Mouse (Mus musculus) brain, adult 2 months (tissue): Measurements from ENCODE around the gene Arhgap23.

Source experiments
- DNase-seq: peaks from one replicate; pipeline ENCODE4 v3.0.0; 2011; ENCODE audit warnings: low read depth, low spot score

Arhgap23 gene

DNA sequence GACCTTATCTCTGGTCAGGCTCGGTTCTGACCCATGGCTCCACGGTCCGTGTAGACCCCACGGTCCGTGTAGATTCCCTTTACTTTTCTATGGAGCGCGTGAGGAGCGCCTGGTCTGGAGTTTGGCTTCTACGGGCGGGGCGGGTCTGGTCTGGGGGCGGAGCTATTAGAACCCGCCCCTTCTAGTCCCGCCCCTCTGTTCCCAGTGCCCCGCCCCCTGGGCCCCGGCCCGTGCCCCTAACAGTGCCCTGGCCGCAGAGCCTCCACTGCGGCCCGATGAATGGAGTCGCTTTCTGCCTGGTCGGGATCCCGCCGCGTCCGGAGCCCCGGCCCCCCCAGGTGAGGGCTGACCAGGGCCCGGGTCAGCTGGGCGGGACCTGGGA, at the start of gene Arhgap23:
Gene Arhgap23, plus strand, starts transcription at position 204 of the 382 bp plus-strand sequence.
- peak; percentile 67 for DNase-seq

DNA sequence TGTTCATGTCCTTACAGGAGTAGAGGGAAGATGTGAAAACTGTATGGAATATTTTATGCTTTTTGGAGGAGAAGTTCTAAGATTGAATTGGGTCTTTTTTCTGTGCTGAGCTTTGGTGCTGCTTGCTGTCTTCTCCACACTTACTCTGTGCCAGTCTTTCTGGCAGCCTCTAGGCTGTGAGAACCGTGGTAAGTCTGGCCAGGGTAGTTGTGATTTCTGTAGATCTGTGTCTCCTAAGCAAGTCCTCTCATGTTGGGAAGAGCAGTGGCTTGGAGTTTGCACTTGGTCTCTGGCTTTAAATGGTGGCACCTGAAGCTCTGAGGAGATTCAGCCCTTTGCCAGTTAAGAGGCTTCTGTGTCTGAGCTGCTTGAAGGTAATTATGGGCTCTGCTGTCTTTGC, 49.8 kb upstream of the Arhgap23 start:
- DNase-seq = peak; percentile 70

DNA sequence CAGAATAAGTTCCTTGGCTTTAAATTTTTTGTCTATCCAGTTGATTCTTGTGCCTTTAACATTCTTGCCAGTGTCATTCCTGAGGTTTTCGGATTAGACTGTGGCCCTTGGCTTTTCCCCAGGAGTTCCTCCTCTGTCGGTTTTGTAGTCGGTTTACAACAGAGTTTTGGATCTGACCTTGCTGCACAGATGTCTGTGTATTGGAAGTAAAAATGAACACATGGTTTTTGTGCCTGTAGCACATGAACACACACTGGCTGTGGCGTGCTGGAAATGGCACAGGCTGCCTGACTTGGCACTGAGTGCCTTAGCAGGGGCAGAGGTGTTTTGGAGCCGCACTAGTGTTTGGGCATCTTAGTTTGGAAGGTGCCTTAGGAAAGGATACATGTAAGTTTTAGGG, 46.8 kb upstream of the Arhgap23 start:
- peak; percentile 57 for DNase-seq

DNA sequence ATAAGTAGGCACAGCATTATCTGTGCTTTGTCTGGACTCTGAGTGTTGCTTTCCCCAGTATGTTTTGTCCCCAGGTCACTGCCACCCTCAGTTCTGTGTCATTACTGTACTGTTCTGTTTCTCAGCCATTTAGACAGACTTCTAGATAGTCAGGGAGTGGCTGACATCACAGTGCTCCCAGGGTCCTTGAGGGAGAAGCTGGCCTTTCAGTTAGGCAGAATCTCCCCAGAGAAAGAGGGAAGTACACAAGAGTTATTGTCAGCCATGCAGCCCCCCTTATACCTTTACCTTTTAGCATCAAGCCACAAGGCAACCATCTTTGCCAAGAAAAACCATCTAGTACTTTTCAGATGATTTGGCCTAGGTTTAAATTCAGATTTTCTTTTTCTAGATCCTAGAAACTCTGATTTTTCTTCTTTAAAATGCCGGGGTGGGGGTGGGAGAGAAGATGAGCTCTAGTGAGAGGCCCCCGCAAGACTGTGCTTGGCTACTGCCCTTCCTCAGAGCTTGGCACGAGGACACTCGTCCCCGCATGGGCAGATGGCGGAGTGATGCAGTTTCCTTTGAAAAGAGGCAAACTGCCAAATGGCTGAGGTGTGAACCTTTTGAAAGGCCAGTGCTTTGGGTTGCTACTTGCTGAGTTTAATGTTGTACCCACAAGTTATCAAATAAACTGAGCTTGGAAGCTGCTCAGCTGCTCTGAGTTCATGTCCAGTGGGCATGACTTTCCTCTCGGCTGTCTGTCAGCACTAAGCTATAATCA, 44.8 kb upstream of the Arhgap23 start:
- peak; percentile 98 for DNase-seq

DNA sequence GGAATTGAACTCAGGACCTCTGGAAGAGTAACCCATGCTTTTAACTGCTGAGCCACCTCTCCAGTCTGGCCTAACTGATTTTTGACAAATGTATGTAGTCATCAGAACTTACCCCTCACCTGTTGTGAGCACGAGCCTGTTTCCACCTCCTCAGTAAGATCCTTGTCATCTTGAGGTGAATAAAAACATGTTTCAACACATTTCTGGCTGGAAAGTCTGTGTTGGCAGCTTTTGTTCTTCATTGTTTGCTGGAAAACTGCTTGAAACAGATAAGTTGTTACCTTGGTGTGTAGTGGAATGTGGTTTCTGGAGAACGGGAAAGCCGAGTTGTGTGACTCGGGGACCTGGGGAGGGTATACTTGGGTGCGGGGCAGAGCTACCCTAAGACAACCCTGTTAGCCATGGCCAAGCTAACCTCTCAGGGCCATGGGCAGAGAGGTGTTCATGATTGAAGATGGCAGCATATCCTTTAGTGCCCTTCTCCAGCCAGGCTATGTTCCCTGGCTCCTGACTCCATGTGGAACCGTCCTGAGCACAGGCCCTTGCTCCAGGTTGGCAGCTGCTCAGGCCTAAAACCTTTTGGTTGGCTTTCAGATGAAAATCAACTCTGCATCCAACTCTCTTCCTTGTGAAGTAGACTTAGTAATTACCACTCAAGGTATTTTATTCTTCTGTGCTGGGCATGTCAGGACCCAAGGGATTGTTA, 43.0 kb upstream of the Arhgap23 start:
- peak; percentile 79 for DNase-seq

DNA sequence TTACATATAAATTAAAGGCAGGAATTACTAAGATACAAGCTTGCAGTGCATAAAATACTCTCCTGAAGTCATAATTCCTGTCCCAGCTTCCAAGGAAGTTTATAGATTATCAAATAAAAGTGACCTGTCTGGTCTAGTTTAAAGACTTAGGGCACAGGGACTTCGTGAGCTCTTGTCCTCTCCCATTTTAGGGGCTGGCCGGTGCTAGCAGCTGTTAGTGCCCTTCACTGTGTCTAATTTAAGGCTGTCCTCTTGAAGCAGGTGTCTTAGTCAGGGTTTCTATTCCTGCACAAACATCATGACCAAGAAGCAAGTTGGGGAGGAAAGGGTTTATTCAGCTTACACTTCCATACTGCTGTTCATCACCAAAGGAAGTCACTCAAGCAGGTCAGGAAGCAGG, 41.9 kb upstream of the Arhgap23 start:
- no peak for DNase-seq

DNA sequence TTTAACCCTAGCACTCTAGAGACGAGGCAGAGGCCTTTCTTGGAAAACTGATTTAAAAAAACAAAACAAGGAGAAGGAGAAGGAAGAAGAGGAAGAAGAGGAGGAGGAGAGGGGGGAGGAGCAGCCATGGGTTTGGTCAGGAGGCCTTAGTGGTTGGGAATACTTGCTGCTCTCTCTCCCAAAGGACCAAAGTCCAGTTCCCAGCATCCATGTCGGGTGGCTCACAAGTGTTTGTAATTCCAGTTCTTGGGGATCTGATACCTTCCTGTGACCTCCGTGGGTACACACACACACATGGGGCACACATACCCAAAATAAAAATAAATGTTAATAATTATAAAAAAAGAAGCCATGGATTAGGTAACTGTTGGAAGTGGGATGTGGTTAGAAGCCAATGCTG, 35.3 kb upstream of the Arhgap23 start:
- DNase-seq = no peak

DNA sequence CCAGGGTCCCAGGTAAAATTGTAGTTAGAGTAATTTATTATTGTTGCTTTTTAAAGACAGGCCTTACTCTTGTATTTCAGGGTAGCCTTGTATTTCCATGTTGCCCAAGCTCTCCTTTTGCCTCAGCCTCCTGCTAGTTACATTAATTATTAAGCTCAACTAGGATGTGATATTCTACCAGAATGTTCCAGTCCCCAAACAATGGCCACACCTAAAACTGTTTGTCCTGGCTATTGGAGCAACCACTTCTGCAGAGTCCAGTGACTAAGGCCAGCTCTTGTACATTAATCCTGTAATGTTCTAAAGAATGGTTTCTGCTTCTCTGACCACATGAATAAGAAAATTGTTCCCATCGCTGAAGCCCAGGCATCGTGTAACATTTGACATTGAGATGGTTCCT, 32.3 kb upstream of the Arhgap23 start:
- DNase-seq = no peak

DNA sequence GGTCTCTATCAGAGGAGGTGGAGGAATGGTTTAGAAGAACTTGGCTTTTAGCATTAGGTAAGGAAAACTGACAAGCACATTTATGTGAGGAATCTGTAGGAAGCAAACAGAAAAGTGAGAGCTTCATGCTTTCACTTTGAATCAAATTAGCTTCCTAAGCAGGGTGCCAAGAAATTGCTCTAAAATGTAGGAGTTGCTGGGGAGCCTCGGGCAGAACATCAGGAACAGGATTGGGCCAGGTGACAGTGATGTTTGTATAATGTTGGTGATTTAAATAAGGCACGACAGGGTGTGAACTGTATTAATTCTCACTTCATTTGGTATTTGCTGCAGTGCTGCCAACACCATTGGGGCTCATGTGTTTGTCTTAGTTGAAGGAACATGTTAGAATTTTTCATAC, 31.6 kb upstream of the Arhgap23 start:
- DNase-seq = peak; percentile 77

DNA sequence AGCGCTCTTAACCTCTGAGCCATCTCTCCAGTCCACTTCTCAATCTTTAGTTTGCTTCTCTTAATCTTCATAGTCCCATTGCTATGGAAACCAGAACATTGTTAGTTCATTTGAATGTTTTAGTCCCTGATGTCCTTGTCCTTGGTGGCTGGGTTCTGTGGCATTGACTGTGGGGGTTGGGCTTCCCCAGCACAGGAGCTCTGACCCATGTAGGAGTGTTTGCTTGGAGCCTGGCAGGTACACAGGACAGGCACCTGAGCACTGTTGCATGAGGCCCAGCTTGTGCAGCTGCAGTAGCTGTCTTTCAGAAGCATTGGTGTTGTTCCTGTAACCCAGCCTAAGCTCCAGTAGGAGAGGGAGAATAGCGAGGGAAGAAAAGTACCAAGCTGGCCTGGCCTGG, 27.5 kb upstream of the Arhgap23 start:
- DNase-seq = no peak

DNA sequence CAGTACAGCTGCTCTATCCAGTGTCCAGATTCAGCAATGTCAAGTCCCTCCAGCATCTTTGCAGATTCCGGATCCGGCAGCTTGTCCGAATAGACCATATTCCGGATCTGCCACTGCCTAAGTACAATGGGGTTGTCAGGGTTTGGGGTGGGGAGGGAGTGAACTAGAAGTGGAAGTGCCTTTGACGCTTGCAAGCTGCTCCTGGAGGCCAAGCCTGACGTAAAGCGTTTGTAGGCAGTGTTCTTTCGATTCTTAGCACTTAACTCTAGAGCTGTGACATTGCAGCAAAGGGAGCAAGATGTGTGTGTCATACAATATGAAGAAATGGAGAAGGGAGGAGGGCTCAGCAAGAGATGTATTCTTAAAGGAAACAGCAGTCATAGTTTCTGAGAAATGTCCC, 26.2 kb upstream of the Arhgap23 start:
- peak; percentile 70 for DNase-seq

DNA sequence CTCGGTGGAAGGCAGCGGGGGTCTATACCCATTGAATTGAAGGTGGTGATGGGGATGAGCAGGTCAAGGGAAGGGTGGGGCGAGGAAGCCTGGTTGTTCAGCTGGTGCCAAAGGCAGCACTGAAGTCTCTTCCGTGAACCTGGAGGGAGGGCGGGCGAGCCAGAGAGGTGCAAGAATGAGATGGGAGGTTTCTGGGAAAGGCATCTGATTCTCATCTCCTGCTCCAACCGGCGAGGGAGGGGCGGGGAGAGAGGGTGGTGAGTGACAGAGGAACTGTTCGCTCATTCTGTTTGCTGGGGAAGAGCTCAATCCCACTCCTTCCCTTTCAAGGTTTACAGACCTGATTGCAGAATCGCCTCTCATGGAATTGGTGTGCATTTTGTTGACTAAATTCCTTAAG, 21.7 kb upstream of the Arhgap23 start:
- DNase-seq = peak; percentile 70

DNA sequence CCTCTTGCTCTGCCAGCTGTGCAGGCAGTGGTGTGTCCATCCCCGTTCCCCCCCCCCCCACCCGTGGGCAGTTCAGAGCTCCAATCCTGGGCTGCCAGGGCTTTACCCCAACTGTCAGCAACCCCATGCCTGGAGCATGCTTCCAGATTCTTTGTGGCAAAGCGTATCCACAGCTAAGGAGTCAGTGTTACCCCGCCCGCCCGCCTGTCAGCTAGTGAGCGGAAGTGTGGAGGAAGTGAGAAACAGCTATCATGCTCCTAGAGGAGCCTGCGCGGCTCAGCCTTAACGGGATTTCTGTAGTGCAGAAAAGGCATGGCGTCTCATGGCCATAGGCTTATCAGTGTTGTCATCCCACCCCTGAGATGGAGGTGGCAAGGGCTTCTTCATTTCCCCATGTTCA, 21.2 kb upstream of the Arhgap23 start:
- peak; percentile 85 for DNase-seq

DNA sequence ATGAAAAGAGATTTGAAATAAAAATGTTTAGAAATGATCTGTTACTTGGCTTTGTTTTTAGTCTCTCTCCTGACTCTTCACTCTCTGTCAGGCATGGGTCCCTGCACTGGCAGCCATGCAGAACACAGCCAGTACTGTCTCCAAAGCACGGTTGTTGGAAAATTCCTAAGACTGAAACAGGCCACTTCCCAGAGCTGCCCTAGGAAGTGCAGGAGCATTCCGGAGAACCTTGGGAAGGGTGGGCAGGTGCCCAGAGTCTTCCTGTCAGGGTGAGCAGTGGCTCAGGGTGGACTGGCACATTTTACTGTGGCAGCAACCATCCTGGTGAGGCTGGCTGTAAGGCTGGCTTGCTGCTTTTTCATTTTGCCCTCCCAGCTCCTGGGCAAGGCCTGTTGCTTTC, 16.8 kb upstream of the Arhgap23 start:
- DNase-seq = no peak

DNA sequence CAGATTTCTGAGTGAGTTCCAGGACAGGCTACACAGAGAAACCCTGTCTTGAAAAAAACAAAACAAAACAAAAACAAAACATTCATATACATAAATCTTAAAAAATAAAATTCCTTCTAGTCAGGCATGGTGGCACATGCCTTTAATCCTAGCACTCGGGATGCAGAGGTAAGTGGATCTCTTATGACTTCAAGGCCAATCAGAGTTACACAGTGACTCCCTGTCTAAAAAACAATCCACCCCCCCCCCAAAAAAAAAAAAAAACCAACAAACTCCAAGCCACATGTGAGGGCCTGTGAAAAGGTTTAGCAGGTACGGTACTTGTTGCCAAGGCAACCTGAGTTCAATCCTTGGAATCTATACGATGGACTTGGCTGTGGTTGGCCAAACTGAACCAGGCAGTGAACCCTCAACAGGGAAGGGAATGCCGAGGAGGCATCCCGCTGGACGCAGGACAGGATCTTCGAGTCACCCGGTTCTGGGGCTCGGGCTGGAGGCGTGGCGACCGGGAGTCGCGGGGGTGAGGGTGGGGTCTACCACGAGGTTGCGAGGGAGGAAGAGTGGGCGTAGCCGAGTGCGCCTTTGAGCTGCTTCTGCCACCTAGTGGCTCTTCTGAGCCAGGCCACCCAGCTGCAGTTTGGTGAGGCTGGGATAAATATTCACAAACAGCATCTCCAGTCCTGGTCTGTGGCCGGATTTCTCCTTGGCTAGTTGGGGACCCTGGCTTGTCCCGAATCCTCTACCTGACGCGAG, 15.2 kb upstream of the Arhgap23 start:
- peak; percentile 95 for DNase-seq

DNA sequence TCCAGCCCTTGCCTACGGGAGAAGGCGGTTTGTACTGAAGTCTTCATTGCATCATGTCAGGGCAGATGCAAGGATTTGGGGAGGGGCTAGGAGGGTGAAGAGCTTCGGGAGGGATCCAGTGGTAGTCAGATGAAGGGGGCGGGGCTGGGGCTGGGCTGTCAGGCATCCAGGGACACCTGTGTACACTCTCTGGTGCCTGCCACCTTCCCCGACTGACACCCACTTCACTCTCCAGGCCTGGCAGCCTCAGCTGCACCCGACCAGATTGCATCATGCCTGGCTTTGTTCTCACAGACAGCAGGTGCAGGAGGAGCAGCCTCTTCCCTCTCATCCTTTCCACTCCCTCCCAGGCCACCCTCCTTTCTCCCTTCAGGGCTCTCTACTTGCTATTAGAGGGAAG, 14.3 kb upstream of the Arhgap23 start:
- DNase-seq = peak; percentile 97

DNA sequence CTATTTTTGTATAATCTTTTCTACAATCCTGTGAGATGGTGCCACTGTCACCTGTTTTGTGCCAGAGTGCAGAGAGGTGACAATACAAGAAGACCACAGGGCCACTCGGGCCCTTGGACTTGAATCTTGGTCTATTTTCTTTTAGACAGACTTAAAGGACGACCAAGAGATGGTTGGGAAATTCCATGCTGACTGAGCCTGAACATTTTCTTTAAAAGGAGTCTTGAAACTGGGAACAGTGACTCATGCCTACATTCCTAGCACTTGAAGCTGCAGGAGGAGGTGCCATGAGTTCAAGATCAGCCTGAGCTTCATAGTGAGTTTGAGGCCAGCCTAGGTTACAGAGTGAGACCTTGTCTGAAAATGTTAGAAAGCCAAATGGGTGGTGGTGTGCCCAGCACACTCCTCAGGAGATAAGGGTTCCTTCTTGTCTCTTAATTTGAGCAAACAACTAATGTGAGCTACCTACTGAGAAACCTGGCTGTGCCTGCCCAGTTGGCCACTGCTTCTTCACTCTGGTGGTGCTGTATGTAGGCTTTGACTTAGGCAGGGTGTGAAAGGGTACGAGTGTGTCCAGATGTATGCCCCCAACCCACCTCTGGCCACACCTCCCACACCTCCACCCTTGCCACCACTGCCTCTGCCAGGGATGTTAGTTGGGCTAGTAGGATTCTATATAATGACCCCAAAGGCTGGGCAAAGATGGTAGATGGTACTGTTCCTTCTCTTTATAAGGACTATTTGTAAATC, 13.5 kb upstream of the Arhgap23 start:
- DNase-seq = peak; percentile 78

DNA sequence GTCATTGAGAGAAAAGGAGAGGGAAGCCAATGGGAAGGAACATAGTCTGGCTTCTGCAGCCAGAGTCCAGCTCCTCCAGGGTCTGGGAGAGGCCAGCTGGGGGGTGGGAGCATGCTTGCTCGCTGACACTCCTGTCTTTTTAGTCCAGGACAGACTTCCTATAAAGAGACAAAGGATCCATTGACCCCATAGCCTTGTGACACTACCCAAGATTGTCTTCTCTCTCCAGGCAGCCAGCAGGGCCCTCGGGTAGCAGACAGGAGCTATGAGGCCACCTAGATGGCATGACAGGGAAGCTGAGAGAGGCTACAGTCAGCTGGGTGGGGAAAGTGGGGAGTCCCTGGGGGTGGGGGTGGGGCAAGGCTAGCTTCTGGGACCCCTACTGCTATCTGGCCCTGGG, 12.6 kb upstream of the Arhgap23 start:
- no peak for DNase-seq

DNA sequence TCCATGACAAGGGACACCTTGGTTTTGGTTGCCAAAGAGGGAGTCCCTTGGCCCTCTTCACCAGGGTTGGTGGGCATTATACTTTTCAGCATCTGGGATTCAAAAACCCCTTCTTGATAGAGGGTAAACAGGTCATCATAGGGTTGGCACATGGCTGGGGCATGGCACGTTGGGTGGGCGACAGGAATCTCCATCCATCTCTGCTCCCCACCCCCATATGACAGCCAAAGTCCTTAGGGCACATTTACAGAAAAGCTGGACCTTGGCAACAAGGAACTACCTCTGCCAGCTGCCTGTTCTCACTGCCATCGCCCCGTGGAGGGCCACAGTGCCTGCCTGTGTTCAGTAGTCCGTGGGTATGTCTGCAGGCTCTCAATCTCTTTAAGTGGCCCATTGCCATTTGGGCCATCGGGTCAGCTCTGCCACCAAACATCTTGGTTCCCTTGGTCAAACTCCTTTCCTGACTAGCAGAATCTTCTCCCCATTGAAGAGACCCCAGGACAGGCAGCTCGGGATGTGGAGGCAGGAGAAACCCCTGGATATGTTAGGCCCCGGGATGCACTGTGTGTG, 11.6 kb upstream of the Arhgap23 start:
- DNase-seq = no peak

DNA sequence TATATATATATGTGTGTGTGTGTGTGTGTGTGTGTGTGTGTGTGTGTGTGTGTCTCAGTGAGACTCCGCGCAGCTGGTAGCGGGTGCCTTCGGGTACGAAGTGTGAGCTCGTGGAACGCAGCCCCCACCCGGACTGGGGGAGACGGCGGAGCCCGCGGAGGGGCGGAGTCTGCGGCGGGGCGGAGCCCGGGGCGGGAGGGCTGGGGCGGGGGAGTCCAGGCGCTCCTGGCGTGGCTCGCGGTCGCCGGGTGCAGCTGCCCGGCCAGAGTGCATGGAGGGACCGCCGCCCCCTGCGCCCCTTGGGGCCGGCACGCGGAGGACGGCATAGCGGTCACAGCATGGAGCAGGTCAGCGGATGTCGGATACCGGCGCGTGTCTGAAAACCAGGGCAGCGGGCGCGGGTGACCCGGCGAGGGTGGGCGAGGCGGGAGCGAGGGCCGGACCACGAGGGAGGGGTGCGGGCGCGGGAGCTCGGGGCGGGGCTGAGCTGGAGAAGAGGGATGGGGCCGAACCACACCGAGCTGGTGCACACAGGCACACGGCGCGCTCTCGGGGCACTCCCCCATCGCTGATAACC, 11.1 kb upstream of the Arhgap23 start:
- DNase-seq = peak; percentile 87

DNA sequence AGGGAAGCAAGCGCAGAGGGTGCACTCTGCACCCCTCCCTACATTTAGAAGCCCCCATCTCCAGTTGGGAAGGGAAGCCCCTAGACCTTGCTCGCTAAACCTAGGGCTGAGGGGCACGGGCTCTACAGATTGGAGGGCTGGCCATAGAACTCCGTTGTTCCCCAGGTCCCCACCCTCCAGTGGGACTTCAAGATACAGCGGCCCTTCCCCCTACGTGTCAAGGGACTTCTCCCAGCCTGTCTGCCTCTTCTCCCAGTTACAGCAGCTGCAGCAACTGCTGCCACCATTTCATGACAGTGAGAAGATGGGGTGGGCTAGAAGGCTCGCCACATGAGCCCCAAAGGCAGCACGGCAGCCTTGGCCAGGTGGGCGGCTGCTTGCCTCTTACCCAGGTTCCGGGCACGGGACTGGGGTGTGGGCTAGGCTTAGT, 10.6 kb upstream of the Arhgap23 start:
- peak; percentile 42 for DNase-seq
